Mouse (Mus musculus) adrenal gland, postnatal 0 days (tissue): ENCODE measurements around the gene Prmt2. TPM values are rescaled to one million over a fixed set of nuclear protein-coding genes. Genes with fewer than 3 reads are reported as not detected.

Source experiments
- microRNA-seq: library from miRNA; unstranded; fragments of <30 nt; microRNA quantifications from one replicate; pipeline ENCODE4, GENCODE M21; 2016; ENCODE audit warnings: borderline replicate concordance; ENCODE audit not compliant: insufficient number of aligned reads
- polyA plus RNA-seq: library from polyadenylated mRNA; unstranded; fragments of >200 nt; fragmentation: Nextera tagmentation; extraction: Ambion mirVana; gene quantifications from 2 replicates; pipeline ENCODE4 v1.2.1, GENCODE M21; 2015

Gene Prmt2
- polyA plus RNA-seq: 35.6 and 48.4 TPM in 2 replicates

DNA sequence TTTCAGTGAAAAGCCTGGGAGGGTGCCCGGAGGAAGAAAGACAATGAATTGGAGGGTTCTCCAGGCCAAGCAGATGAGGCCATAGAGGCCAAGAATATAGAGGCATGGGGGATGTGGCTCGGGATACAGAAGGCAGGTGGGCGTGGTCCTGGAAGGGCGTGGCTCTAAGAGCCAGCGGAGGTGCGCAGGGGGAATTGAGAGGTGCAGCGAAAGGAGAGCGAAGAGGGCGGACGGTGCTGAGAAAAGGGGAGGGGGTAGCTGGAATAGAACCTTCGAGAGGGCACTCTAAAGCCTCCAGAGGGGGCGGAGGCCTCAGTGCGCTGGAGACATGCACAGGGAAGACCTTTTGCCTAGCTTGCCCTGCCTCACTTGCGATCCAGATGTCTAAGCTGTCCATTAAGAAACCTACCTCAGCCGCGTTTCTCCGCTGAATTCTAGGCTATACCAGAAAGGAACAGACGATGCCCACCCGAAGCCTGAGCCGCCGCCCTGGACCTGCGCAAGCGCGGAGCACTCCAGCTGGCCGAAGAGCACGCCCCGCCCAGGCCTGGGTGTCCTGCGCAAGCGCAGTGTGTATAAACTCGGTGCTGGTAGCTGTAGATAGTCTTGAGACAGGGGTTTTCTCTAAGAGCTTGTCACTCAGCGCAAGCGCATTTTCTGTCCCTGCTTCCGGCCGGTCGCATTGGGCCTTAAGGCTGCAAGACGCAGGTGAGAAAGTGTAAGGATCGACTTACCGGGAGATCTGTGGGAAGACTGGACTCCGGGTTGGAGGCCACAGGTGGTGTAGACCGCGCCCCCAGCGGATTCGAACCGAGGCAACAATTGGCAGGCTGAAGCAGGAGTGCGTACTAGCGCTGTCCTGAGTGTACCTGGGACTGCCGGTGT, at the start of gene Prmt2:
Gene Prmt2, minus strand, starts transcription at position 525 of the 885 bp plus-strand sequence.

DNA sequence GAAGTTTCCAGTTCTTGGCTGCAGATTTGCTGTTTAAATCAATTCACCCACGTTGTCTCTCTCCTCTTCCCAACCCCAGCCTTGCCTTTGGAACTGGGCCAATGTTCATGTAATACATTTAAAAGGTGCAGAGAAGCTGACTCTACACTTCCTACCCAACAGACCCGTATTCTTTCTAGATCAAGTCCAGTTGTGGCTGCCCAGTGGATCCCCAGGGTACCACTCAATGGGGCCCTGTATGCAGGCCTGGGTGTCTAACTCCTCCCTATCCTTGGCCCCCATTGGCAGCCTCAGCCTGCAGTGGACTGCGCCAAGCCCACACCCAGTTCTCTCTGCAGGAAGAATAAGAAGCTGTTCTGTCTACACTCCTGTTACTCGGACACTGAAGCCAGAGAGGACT, 15.9 kb upstream of the Prmt2 start, which contains the start of gene S100b:
Gene S100b, plus strand, starts transcription at position 318 of the 400 bp plus-strand sequence.

Small RNA genes lying within 50 kb of the gene (microRNA-seq; reads per million reads assigned to microRNA genes)
- gene Mir678: not detected

Other genes starting within 250 kb of the Prmt2 start
- gene Zfp280b, start 205.2 kb downstream of the Prmt2 start, polyA plus RNA-seq: 7.1 and 8.8 TPM in 2 replicates
- gene Slc5a4b, start 126.9 kb downstream of the Prmt2 start, polyA plus RNA-seq: 0.06 TPM in 1 of 2 replicates, not detected in the other
- gene Slc5a4a, start 90.4 kb downstream of the Prmt2 start, polyA plus RNA-seq: not detected in 2 replicates
- 4.5 and 6.1 TPM in 2 replicates for gene S100b, start 16.0 kb upstream of the Prmt2 start, polyA plus RNA-seq
- 6.9 and 8.5 TPM in 2 replicates for gene Dip2a, start 107.4 kb upstream of the Prmt2 start, polyA plus RNA-seq
- 2.8 TPM in 1 of 2 replicates, not detected in the other for gene AC141477.1, start 202.6 kb upstream of the Prmt2 start, polyA plus RNA-seq
- 4.5 and 6.9 TPM in 2 replicates for gene Pcnt, start 204.9 kb upstream of the Prmt2 start, polyA plus RNA-seq
- not detected in 2 replicates for gene 2610028H24Rik, start 211.2 kb upstream of the Prmt2 start, polyA plus RNA-seq
- 31.9 and 38.5 TPM in 2 replicates for gene Mcm3ap, start 231.1 kb upstream of the Prmt2 start, polyA plus RNA-seq
- gene Ybey, start 231.2 kb upstream of the Prmt2 start, polyA plus RNA-seq: 6.7 and 6.8 TPM in 2 replicates